8 mouse cellular contexts compared by ENCODE assay signal in genomic region chr6:31564901-31565391, GRCm38 (mm10). TPM values are rescaled to one million over a fixed set of nuclear protein-coding genes. Genes with fewer than 3 reads are reported as not detected.
DNase-seq lines count a peak whose midpoint lies in the region; ATAC-seq and TF ChIP-seq lines count a peak whose summit lies in the region.

No protein-coding gene starts in this region.

- no peaks in the 10 kb centered on the region for H3K27me3 ChIP-seq in hindbrain, embryonic 14.5 days (ENCODE audit: control insufficient read depth, insufficient read depth, low read length)
- 0 out of 2 replicates have a peak, but pooled peaks cover 4% of the 10 kb centered on the region for H3K27me3 ChIP-seq in lung, postnatal 0 days (replicated peaks; ENCODE audit: insufficient read depth, low read length)

- no peaks in the 10 kb centered on the region for H3K9me3 ChIP-seq in hindbrain, embryonic 14.5 days (ENCODE audit: control insufficient read depth, low read length)
- H3K9me3 ChIP-seq in lung, postnatal 0 days (ENCODE audit: low read length): no peaks in the 10 kb centered on the region

- no peak for TF ChIP-seq CTCF in lung, postnatal 0 days (IDR thresholded peaks at IDR 0.05)

- no peak for ATAC-seq in hindbrain, embryonic 14.5 days (ENCODE audit: low FRiP score)
- no peak for ATAC-seq in lung, postnatal 0 days

- H3K4me2 ChIP-seq in hindbrain, embryonic 14.5 days (replicated peaks): peak overlapping the region; percentile 75
- H3K4me2 ChIP-seq in lung, postnatal 0 days (replicated peaks; ENCODE audit: low read depth, low read length): peak overlapping the region; percentile 82

- WGBS in hindbrain, embryonic 14.5 days: under 1% methylated on average over 17 of the region's 17 CpGs
- WGBS in lung, postnatal 0 days: 9% methylated on average over 17 of the region's 17 CpGs

- peak overlapping the region; percentile 90 for H3K4me3 ChIP-seq in hindbrain, embryonic 14.5 days (replicated peaks; ENCODE audit: low read length)
- no peak overlapping the region for H3K4me3 ChIP-seq in lung, postnatal 0 days (ENCODE audit: low read depth, low read length)

- no peak for TF ChIP-seq EP300 in lung, postnatal 0 days (IDR thresholded peaks at IDR 0.05)

- H3K9ac ChIP-seq in hindbrain, embryonic 14.5 days: peak overlapping the region; percentile 91
- no peak overlapping the region for H3K9ac ChIP-seq in lung, postnatal 0 days (replicated peaks; ENCODE audit: low read depth)

- H3K4me1 ChIP-seq in hindbrain, embryonic 14.5 days (replicated peaks; ENCODE audit: control insufficient read depth, insufficient read depth, low read length): peaks cover 33% of the 10 kb centered on the region
- no peaks in the 10 kb centered on the region; the same call in 1 of the 2 replicates for H3K4me1 ChIP-seq in lung, postnatal 0 days (ENCODE audit: insufficient read depth, low read depth, low read length)

- DNase-seq in cerebellum, postnatal 10 days: peak; percentile 41 to 45
- DNase-seq in cerebellum, adult 11 months: no peak
- peak; percentile 70 for DNase-seq in embryo, embryonic 10.5 days (ENCODE audit: low spot score)
- peak; percentile 52 for DNase-seq in hindbrain, embryonic 14.5 days (ENCODE audit: low spot score)
- DNase-seq in lung, postnatal 0 days (ENCODE audit: low spot score): peak; percentile 24
- DNase-seq in adrenal gland, postnatal 4 days (ENCODE audit: low spot score in 2 of 2): no peak
- no peak for DNase-seq in left cerebral cortex, adult 18-20 months (ENCODE audit: low spot score in 2 of 2)
- DNase-seq in layer of hippocampus, adult 9-10 months (ENCODE audit: low spot score): no peak

- no peaks in the 10 kb centered on the region for H3K36me3 ChIP-seq in hindbrain, embryonic 14.5 days (replicated peaks; ENCODE audit: control insufficient read depth, insufficient read depth)
- no peaks in the 10 kb centered on the region for H3K36me3 ChIP-seq in lung, postnatal 0 days (ENCODE audit: insufficient read depth, low read length)

- H3K27ac ChIP-seq in hindbrain, embryonic 14.5 days: no peak overlapping the region
- 0 out of 2 replicates have a peak overlapping the region, but pooled peaks have one; percentile 11 for H3K27ac ChIP-seq in lung, postnatal 0 days (ENCODE audit: low read length)

RNA-seq across cellular contexts. Expression of gene Podxl, which starts 1.2 kb away (rescaled TPM):
- polyA plus RNA-seq in hindbrain, embryonic 14.5 days (2014; fragmentation: Nextera tagmentation; extraction: Ambion mirVana): 8.7 and 9.8 TPM in 2 replicates
- polyA plus RNA-seq in lung, postnatal 0 days (2015; fragmentation: Nextera tagmentation; extraction: Ambion mirVana): 56.8 and 58.6 TPM in 2 replicates
- total RNA-seq in adrenal gland, postnatal 4 days (2021): 10 to 100 TPM; 51.6 to 82.9 TPM
- 10 to 100 TPM; 20.3 to 22.7 TPM for total RNA-seq in left cerebral cortex, adult 18-20 months (2021)

Comparison
In these comparisons a context has a peak if more than half of its experiments do, and no peak if none do; other contexts are left out.
1. DNase-seq: peak in cerebellum, postnatal 10 days (2 of 2), embryo, embryonic 10.5 days (single experiment), hindbrain, embryonic 14.5 days (single experiment) and lung, postnatal 0 days (single experiment); none in cerebellum, adult 11 months (single experiment), adrenal gland, postnatal 4 days (0 of 2), left cerebral cortex, adult 18-20 months (0 of 2) and layer of hippocampus, adult 9-10 months (single experiment).